Mouse (Mus musculus) testis, adult 2 months (tissue): Measurements from ENCODE around the gene Dnajb1.

ENCODE experiments used
- CTCF ChIP-seq: fragments of 200-500 bp; IDR thresholded peaks from 2 replicates; pipeline ENCODE4 v1.5.1; 2012; ENCODE audit warnings: low read depth, mild to moderate bottlenecking, inconsistent platforms, low read length, moderate library complexity; ENCODE audit not compliant: control insufficient read depth, insufficient read depth, insufficient replicate concordance
- POLR2A ChIP-seq: fragments of 200-500 bp; IDR thresholded peaks from 2 replicates; pipeline ENCODE4 v1.6.1; 2012; ENCODE audit warnings: low read depth, mild to moderate bottlenecking, inconsistent platforms, low read length, moderate library complexity; ENCODE audit not compliant: control insufficient read depth

DNA sequence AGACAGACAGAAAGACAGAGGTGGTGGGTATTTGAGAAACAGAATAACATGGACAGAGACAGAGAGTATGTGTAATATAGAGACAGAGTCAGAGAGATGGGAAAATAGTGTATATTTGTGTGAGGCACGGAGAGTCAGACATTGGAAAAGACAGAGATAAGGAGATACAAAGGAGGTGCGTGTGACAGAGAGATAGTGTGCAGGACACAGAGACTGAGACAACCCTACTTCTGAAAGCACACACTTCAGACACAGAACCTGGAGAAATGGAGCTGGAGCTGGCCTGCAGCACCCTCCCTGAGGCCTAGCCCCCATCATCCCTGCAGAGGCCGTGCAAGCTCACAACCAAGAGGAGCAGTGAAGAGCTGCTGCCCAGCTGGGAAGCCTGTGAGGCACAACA lies 45.3 kb upstream of the Dnajb1 start:
- TF ChIP-seq POLR2A (no peak), CTCF (no peak)
